Mouse (Mus musculus): ENCODE measurements at regions not wholly inside any gene's neighbourhood (a gene's known extent, or its start where the extent isn't known, plus 50 kb on each side); places are given as distances from the start of the nearest gene placed in this dataset.

GRCm38 (mm10) chr11:113056042-113056632 is 274.1 kb downstream of the Sox9 start:
- no peak for TF ChIP-seq TCF12 (IDR thresholded peaks at IDR 0.05; ENCODE audit: insufficient read depth, poor library complexity, severe bottlenecking)
- TF ChIP-seq POLR2A (IDR thresholded peaks at IDR 0.05; ENCODE audit: insufficient read length, low read depth): no peak
- no peak for TF ChIP-seq MAX (IDR thresholded peaks at IDR 0.05; ENCODE audit: low read depth)
- TF ChIP-seq CEBPB (IDR thresholded peaks at IDR 0.05; ENCODE audit: insufficient read depth, poor library complexity, severe bottlenecking): no peak

Measured in myocyte (in vitro differentiated cells).